Mouse (Mus musculus) small intestine, adult 2 months (tissue): ENCODE data around the gene Rpl10. TPM values are rescaled to one million over a fixed set of nuclear protein-coding genes. Genes with fewer than 3 reads are reported as not detected.

Experiments used
- H3K27ac ChIP-seq: fragments of 200-500 bp; 2 replicates; pipeline ENCODE4 v1.5.1; 2012; ENCODE audit warnings: low read depth, low read length, control low read depth, inconsistent platforms; ENCODE audit not compliant: insufficient read depth
- H3K27me3 ChIP-seq: fragments of 200-500 bp; 2 replicates; pipeline ENCODE4 v1.6.1; 2012; ENCODE audit warnings: mild to moderate bottlenecking, moderate library complexity, low read length, inconsistent platforms; ENCODE audit not compliant: control insufficient read depth, insufficient read depth
- H3K36me3 ChIP-seq: fragments of 200-500 bp; 2 replicates; pipeline ENCODE4 v1.6.1; 2012; ENCODE audit warnings: mild to moderate bottlenecking, low read length, control low read depth, inconsistent platforms; ENCODE audit not compliant: control insufficient read depth, insufficient read depth
- H3K4me1 ChIP-seq: fragments of 200-500 bp; 2 replicates; pipeline ENCODE4 v1.6.1; 2012; ENCODE audit warnings: low read length, inconsistent platforms, mixed read lengths; ENCODE audit not compliant: control insufficient read depth, insufficient read depth, insufficient read length
- H3K4me3 ChIP-seq: fragments of 200-500 bp; 2 replicates; pipeline ENCODE4 v1.5.1; 2012; ENCODE audit warnings: low read depth, mild to moderate bottlenecking, control low read depth, inconsistent platforms, low read length, moderate library complexity
- CTCF ChIP-seq: fragments of 200-500 bp; IDR thresholded peaks from 2 replicates; pipeline ENCODE4 v1.5.1; 2012; ENCODE audit warnings: low read depth, mild to moderate bottlenecking, control low read depth, inconsistent platforms, low read length, moderate library complexity, mixed read lengths; ENCODE audit not compliant: insufficient replicate concordance, insufficient read length; ENCODE audit errors: extremely low read depth
- POLR2A ChIP-seq: fragments of 200-500 bp; IDR thresholded peaks from 2 replicates; pipeline ENCODE4 v1.6.1; 2012; ENCODE audit warnings: low read depth, mild to moderate bottlenecking, control low read depth, inconsistent platforms, low read length, moderate library complexity
- WGBS: fragments of 180-500 bp; shearing (Covaris S2); methylation state at CpG from one replicate; pipeline ENCODE4 v1.1.7; 2018; 5-methylcytosine and 5-hydroxymethylcytosine counted together
- polyA plus RNA-seq: library from polyadenylated mRNA; depleted of rRNA; stranded (reverse); fragments of >200 nt; gene quantifications from 2 replicates; pipeline ENCODE4 v1.2.3, GENCODE M21; 2012

The Rpl10 gene
- polyA plus RNA-seq, 1 experiment: 1,062 TPM

DNA sequence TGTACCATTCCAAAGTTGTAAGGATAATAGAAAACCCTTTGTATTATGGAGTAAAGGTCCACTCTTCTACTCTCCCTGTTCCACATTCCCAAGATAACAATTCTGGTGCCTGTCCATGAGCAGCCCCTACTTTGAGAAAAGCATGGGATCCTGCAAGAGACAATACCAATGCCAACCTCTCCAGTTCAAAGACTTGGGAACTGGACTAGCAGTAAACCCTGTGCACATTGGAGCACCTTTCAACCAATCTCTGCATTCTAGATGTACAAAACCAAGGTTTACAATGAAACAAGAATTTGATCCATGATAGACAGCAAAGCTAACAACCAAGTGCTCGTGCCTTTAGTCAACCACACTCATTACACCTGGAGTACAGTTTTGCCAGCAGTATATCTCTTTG, 25.5 kb upstream of the Rpl10 start:
- WGBS: 70% methylated on average over 1 of the region's 1 CpGs
- Histone ChIP-seq H3K4me1 (no peaks in the 10 kb centered on the region), H3K4me3 (no peak overlapping the region)

DNA sequence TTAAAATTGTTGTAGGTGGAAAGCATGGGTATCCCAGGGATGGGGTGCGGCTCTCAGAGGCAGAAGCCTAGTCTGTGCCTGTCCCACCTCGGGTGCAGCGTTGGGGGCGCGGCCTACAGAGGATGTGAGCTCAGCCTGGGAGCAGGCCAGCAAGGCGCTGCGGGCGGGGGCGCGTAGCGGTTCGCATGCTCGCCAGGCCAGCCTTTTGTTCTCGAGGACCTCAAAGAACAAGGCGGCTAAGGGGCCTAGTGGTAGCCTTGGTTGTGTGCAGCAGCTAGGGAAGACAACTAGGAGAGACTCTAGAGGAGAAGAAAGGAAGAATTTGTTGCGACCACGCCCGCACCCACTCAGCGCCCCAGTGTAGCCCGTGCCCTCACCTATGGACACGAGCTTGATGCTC, 24.9 kb upstream of the Rpl10 start:
- Histone ChIP-seq H3K4me3 (peak overlapping the region; percentile 85), H3K36me3 (peaks cover 6% of the 10 kb centered on the region; the same call in 1 of the 2 replicates), H3K27ac (peak overlapping the region; percentile 69), H3K27me3 (no peaks in the 10 kb centered on the region), H3K4me1 (no peaks in the 10 kb centered on the region)
- 28% methylated on average over 21 of the region's 21 CpGs for WGBS
- no peak for TF ChIP-seq POLR2A
- no peak for TF ChIP-seq CTCF

More for the DNA sequence above, 25.5 kb upstream of the Rpl10 start:
- TF ChIP-seq POLR2A (no peak), CTCF (no peak)
- Histone ChIP-seq H3K36me3 (peaks cover 7% of the 10 kb centered on the region), H3K27me3 (no peaks in the 10 kb centered on the region), H3K27ac (peak overlapping the region; percentile 69)

DNA sequence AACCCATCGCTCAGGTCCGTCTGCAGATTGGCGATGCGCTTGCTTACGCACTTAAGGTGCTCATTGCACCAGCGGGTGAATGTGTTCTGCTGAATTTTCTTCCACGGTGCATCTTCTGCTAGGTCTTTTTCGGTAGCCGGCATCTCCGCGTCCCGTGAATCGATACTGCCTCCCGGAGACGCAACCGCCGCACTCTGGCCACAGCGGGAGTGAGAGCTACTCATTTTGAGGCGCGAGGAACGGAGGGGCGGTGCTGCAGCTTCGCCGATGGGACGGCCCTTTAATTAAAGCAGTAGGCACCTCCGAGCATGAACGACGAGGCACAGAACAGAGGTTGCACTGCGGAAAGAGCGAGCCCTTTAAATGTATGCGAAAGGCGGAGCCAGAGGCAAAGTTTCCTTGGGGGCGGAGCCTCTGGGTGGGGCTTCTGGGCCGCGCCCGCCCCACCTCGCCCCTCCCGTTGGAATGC, 24.4 kb upstream of the Rpl10 start:
- 17% methylated on average over 38 of the region's 38 CpGs for WGBS
- Histone ChIP-seq H3K27ac (peak overlapping the region; percentile 69), H3K4me1 (no peaks in the 10 kb centered on the region), H3K4me3 (peak overlapping the region; percentile 85), H3K27me3 (no peaks in the 10 kb centered on the region), H3K36me3 (peaks cover 3% of the 10 kb centered on the region; the same call in 1 of the 2 replicates)
- TF ChIP-seq CTCF (no peak), POLR2A (peak; percentile 90)

DNA sequence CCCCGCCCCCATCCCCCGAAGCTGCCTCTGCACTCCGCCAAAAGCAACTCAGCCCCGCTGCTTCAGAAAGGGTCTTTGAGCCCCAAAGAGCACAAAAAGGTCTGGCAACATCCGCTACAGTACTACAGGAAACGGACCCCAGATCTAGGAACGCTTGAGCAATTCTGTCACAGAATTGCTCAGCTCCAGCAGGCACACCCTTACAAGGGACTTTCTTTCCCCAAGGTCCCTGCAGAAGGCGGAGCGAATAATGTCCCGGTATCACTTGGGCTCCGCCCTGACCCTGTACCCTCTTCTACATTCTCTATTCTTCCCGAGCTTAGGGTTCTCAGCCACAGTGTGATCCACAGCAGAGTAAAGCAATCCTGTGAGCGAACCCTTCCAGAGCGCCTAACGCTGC, 23.9 kb upstream of the Rpl10 start:
- 17% methylated on average over 15 of the region's 15 CpGs for WGBS

DNA sequence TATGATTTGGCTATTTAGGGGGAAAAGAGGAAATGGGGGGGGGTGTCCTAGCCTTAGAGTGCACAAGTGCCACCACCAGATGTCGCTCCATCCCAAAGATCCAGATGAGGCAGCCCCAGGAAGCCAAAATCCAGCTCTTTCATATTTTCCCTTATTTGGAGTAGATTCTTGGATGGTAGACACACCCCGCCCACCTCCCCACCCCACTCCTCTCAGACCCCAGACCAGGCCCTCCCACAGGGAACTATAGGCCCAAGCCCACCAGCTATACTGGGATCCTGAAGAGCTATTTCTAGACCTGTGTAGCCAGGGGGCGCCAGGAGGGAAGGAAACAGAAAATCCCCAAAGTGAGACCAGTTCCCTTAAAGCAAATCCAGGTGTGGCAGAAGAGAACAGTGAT, 22.0 kb upstream of the Rpl10 start:
- WGBS: 7% methylated on average over 3 of the region's 3 CpGs
- H3K27ac ChIP-seq: peak overlapping the region; percentile 68

More for the DNA sequence above, 23.9 kb upstream of the Rpl10 start:
- Histone ChIP-seq H3K4me3 (peak overlapping the region; percentile 70), H3K4me1 (no peaks in the 10 kb centered on the region), H3K36me3 (peaks cover 3% of the 10 kb centered on the region; the same call in 1 of the 2 replicates), H3K27ac (peak overlapping the region; percentile 65), H3K27me3 (no peaks in the 10 kb centered on the region)
- no peak for TF ChIP-seq CTCF
- no peak for TF ChIP-seq POLR2A

GRCm38 (mm10) chrX:74249615-74250014, 21.0 kb upstream of the Rpl10 start, which contains the start of gene Flna:
Gene Flna (minus strand): TSS chrX:74249820.
- Histone ChIP-seq H3K36me3 (no peaks in the 10 kb centered on the region), H3K27ac (peak within 1 kb of the TSS; percentile 77), H3K27me3 (no peaks in the 10 kb centered on the region), H3K4me3 (peak within 1 kb of the TSS; percentile 68), H3K4me1 (no peaks in the 10 kb centered on the region)
- WGBS: 12% methylated on average over 37 of the region's 38 CpGs
- TF ChIP-seq CTCF (no peak), POLR2A (0 out of 2 replicates have a peak, but pooled peaks have one; percentile 41)

More for the DNA sequence above, 22.0 kb upstream of the Rpl10 start:
- peak overlapping the region; percentile 48 for H3K4me3 ChIP-seq
- H3K27me3 ChIP-seq: no peaks in the 10 kb centered on the region
- H3K36me3 ChIP-seq: no peaks in the 10 kb centered on the region
- H3K4me1 ChIP-seq: no peaks in the 10 kb centered on the region
- peak; percentile 70; the same call in 1 of the 2 replicates for TF ChIP-seq CTCF
- TF ChIP-seq POLR2A: no peak

- H3K27me3 ChIP-seq: no peaks in the 10 kb centered on the region
- H3K27ac ChIP-seq: peak within 1 kb of the TSS; percentile 92
- peak within 1 kb of the TSS; percentile 96 for H3K4me3 ChIP-seq
- H3K36me3 ChIP-seq: peaks cover 9% of the 10 kb centered on the region; the same call in 1 of the 2 replicates
- H3K4me1 ChIP-seq: 0 out of 2 replicates have a peak, but pooled peaks cover 3% of the 10 kb centered on the region
- TF ChIP-seq CTCF (no peak), POLR2A (peak; percentile 38; the same call in 1 of the 2 replicates)
- WGBS: 28% methylated on average over 39 of the region's 39 CpGs
Observed at GRCm38 (mm10) chrX:74254153-74254887, 16.3 kb upstream of the Rpl10 start, which contains the start of gene Emd. Gene Emd (plus strand): TSS chrX:74254687.
